Mouse (Mus musculus) small intestine, adult 2 months (tissue): Measurements from ENCODE around the gene Kin. TPM values are rescaled to one million over a fixed set of nuclear protein-coding genes. Genes with fewer than 3 reads are reported as not detected.

Experiments
- H3K27ac ChIP-seq: fragments of 200-500 bp; 2 replicates; pipeline ENCODE4 v1.5.1; 2012; ENCODE audit warnings: low read depth, low read length, control low read depth, inconsistent platforms; ENCODE audit not compliant: insufficient read depth
- H3K27me3 ChIP-seq: fragments of 200-500 bp; 2 replicates; pipeline ENCODE4 v1.6.1; 2012; ENCODE audit warnings: mild to moderate bottlenecking, moderate library complexity, low read length, inconsistent platforms; ENCODE audit not compliant: control insufficient read depth, insufficient read depth
- H3K36me3 ChIP-seq: fragments of 200-500 bp; 2 replicates; pipeline ENCODE4 v1.6.1; 2012; ENCODE audit warnings: mild to moderate bottlenecking, low read length, control low read depth, inconsistent platforms; ENCODE audit not compliant: control insufficient read depth, insufficient read depth
- H3K4me1 ChIP-seq: fragments of 200-500 bp; 2 replicates; pipeline ENCODE4 v1.6.1; 2012; ENCODE audit warnings: low read length, inconsistent platforms, mixed read lengths; ENCODE audit not compliant: control insufficient read depth, insufficient read depth, insufficient read length
- H3K4me3 ChIP-seq: fragments of 200-500 bp; 2 replicates; pipeline ENCODE4 v1.5.1; 2012; ENCODE audit warnings: low read depth, mild to moderate bottlenecking, control low read depth, inconsistent platforms, low read length, moderate library complexity
- CTCF ChIP-seq: fragments of 200-500 bp; IDR thresholded peaks from 2 replicates; pipeline ENCODE4 v1.5.1; 2012; ENCODE audit warnings: low read depth, mild to moderate bottlenecking, control low read depth, inconsistent platforms, low read length, moderate library complexity, mixed read lengths; ENCODE audit not compliant: insufficient replicate concordance, insufficient read length; ENCODE audit errors: extremely low read depth
- POLR2A ChIP-seq: fragments of 200-500 bp; IDR thresholded peaks from 2 replicates; pipeline ENCODE4 v1.6.1; 2012; ENCODE audit warnings: low read depth, mild to moderate bottlenecking, control low read depth, inconsistent platforms, low read length, moderate library complexity
- WGBS: fragments of 180-500 bp; shearing (Covaris S2); methylation state at CpG from one replicate; pipeline ENCODE4 v1.1.7; 2018; 5-methylcytosine and 5-hydroxymethylcytosine counted together
- polyA plus RNA-seq: library from polyadenylated mRNA; depleted of rRNA; stranded (reverse); fragments of >200 nt; gene quantifications from 2 replicates; pipeline ENCODE4 v1.2.3, GENCODE M21; 2012; rRNA removed

Gene Kin
- polyA plus RNA-seq, 1 experiment, result 2.8 TPM

GRCm38 (mm10) chr2:10131296-10131695 is 50.9 kb downstream of the Kin start, which contains the start of gene Itih2:
Itih2 (minus strand) TSS chr2:10131396.
- H3K36me3 ChIP-seq, result no peaks in the 10 kb centered on the region
- H3K27ac ChIP-seq, result no peak within 1 kb of the TSS
- no peak for TF ChIP-seq POLR2A
- no peak for TF ChIP-seq CTCF
- H3K27me3 ChIP-seq, result no peaks in the 10 kb centered on the region
- H3K4me1 ChIP-seq, result no peaks in the 10 kb centered on the region
- WGBS, result 86% methylated on average over 4 of the region's 4 CpGs
- no peak within 1 kb of the TSS for H3K4me3 ChIP-seq

- no peaks in the 10 kb centered on the region for H3K27me3 ChIP-seq
- WGBS, result 88% methylated on average over 1 of the region's 1 CpGs
- TF ChIP-seq CTCF (no peak), POLR2A (no peak)
Observed at GRCm38 (mm10) chr2:10132128-10132527, 51.7 kb downstream of the Kin start.

GRCm38 (mm10) chr2:10133941-10134340 is 53.5 kb downstream of the Kin start:
- WGBS, result 43% methylated on average over 6 of the region's 6 CpGs
- Histone ChIP-seq H3K4me1 (no peaks in the 10 kb centered on the region), H3K4me3 (no peak overlapping the region), H3K27ac (no peak overlapping the region), H3K27me3 (no peaks in the 10 kb centered on the region), H3K36me3 (no peaks in the 10 kb centered on the region)
- no peak for TF ChIP-seq POLR2A
- TF ChIP-seq CTCF, result no peak

More at GRCm38 (mm10) chr2:10132128-10132527, 51.7 kb downstream of the Kin start:
- no peak overlapping the region for H3K27ac ChIP-seq
- no peak overlapping the region for H3K4me3 ChIP-seq
- H3K36me3 ChIP-seq, result no peaks in the 10 kb centered on the region
- H3K4me1 ChIP-seq, result no peaks in the 10 kb centered on the region

GRCm38 (mm10) chr2:10137320-10137719 is 56.9 kb downstream of the Kin start:
- WGBS, result 71% methylated on average over 2 of the region's 2 CpGs
- no peaks in the 10 kb centered on the region for H3K27me3 ChIP-seq
- H3K27ac ChIP-seq, result no peak overlapping the region
- H3K36me3 ChIP-seq, result no peaks in the 10 kb centered on the region
- no peaks in the 10 kb centered on the region for H3K4me1 ChIP-seq
- H3K4me3 ChIP-seq, result no peak overlapping the region
- TF ChIP-seq CTCF, result no peak
- no peak for TF ChIP-seq POLR2A

GRCm38 (mm10) chr2:10140456-10140855 is 60.1 kb downstream of the Kin start:
- no peak for TF ChIP-seq CTCF
- TF ChIP-seq POLR2A, result no peak
- H3K27ac ChIP-seq, result no peak overlapping the region
- H3K4me3 ChIP-seq, result no peak overlapping the region
- H3K27me3 ChIP-seq, result no peaks in the 10 kb centered on the region
- WGBS, result 31% methylated on average over 5 of the region's 5 CpGs
- no peaks in the 10 kb centered on the region for H3K4me1 ChIP-seq
- no peaks in the 10 kb centered on the region for H3K36me3 ChIP-seq

Other genes with a start within 250 kb of the Kin start
- gene 4930412O13Rik, start 199.3 kb upstream of the Kin start, polyA plus RNA-seq, result not detected in 2 replicates
- not detected in 2 replicates for gene 9230102O04Rik, start 191.1 kb upstream of the Kin start, polyA plus RNA-seq
- 0.77 and 2.3 TPM in 2 replicates for gene Gata3, start 190.6 kb upstream of the Kin start, polyA plus RNA-seq
- gene Taf3, start 32.0 kb upstream of the Kin start, polyA plus RNA-seq, result 2.2 and 6.9 TPM in 2 replicates
- gene Atp5c1, start 83 bp upstream of the Kin start, polyA plus RNA-seq, result 308 and 559 TPM in 2 replicates
- 0.61 TPM in 1 of 2 replicates, not detected in the other for gene Itih2, start 50.8 kb downstream of the Kin start, polyA plus RNA-seq
- gene Itih5, start 73.0 kb downstream of the Kin start, polyA plus RNA-seq, result 2.4 and 4.7 TPM in 2 replicates